Mouse (Mus musculus): ENCODE measurements around the gene Olfr742. TPM values are rescaled to one million over a fixed set of nuclear protein-coding genes. Genes with fewer than 3 reads are reported as not detected.

The Olfr742 gene
- not detected in 2 replicates for polyA plus RNA-seq (2015; fragmentation: Nextera tagmentation; extraction: Ambion mirVana)

GRCm38 (mm10) chr14:50503300-50503699 is at the start of gene Olfr742:
Gene Olfr742 (plus strand): TSS chr14:50503600.
- Histone ChIP-seq H3K9me3 (no peaks in the 10 kb centered on the region), H3K4me3 (no peak within 1 kb of the TSS), H3K36me3 (no peaks in the 10 kb centered on the region), H3K9ac (no peak within 1 kb of the TSS), H3K4me2 (no peak within 1 kb of the TSS), H3K27me3 (no peaks in the 10 kb centered on the region), H3K27ac (no peak within 1 kb of the TSS), H3K4me1 (no peaks in the 10 kb centered on the region)
- ATAC-seq (ENCODE audit: insufficient number of reproducible peaks, low FRiP score, low TSS enrichment, low read depth): no peak
- 57% methylated on average over 2 of the region's 2 CpGs for WGBS

GRCm38 (mm10) chr14:50472438-50472837 is 31.0 kb upstream of the Olfr742 start, which contains the start of gene Olfr741:
Gene Olfr741 (plus strand): TSS chr14:50472738.
- Histone ChIP-seq H3K9me3 (no peaks in the 10 kb centered on the region), H3K27me3 (no peaks in the 10 kb centered on the region), H3K4me3 (no peak within 1 kb of the TSS), H3K4me2 (no peak within 1 kb of the TSS), H3K36me3 (no peaks in the 10 kb centered on the region), H3K4me1 (no peaks in the 10 kb centered on the region), H3K9ac (no peak within 1 kb of the TSS), H3K27ac (no peak within 1 kb of the TSS)
- 72% methylated on average over 2 of the region's 2 CpGs for WGBS
- ATAC-seq (ENCODE audit: insufficient number of reproducible peaks, low FRiP score, low TSS enrichment, low read depth): no peak

- no peaks in the 10 kb centered on the region for H3K27me3 ChIP-seq
- no peak for ATAC-seq (ENCODE audit: insufficient number of reproducible peaks, low FRiP score, low TSS enrichment, low read depth)
- H3K36me3 ChIP-seq: no peaks in the 10 kb centered on the region
- no peak overlapping the region for H3K4me3 ChIP-seq
- H3K9ac ChIP-seq: no peak overlapping the region
- H3K4me1 ChIP-seq: no peaks in the 10 kb centered on the region
- H3K4me2 ChIP-seq: no peak overlapping the region
- no peaks in the 10 kb centered on the region for H3K9me3 ChIP-seq
- no peak overlapping the region for H3K27ac ChIP-seq
- 73% methylated on average over 2 of the region's 2 CpGs for WGBS
Observed at GRCm38 (mm10) chr14:50478406-50478805, 25.0 kb upstream of the Olfr742 start.

- Histone ChIP-seq H3K4me1 (no peaks in the 10 kb centered on the region), H3K27ac (no peak within 1 kb of the TSS), H3K27me3 (no peaks in the 10 kb centered on the region), H3K36me3 (no peaks in the 10 kb centered on the region), H3K4me3 (no peak within 1 kb of the TSS), H3K9ac (no peak within 1 kb of the TSS), H3K4me2 (no peak within 1 kb of the TSS), H3K9me3 (no peaks in the 10 kb centered on the region)
- no peak for ATAC-seq (ENCODE audit: insufficient number of reproducible peaks, low FRiP score, low TSS enrichment, low read depth)
Observed at GRCm38 (mm10) chr14:50521539-50521938, 18.1 kb downstream of the Olfr742 start, which contains the start of gene Olfr743. Gene Olfr743 (plus strand): TSS chr14:50521839.

- no peaks in the 10 kb centered on the region for H3K9me3 ChIP-seq
- no peak overlapping the region for H3K27ac ChIP-seq
- no peak overlapping the region for H3K9ac ChIP-seq
- H3K36me3 ChIP-seq: no peaks in the 10 kb centered on the region
- no peak for ATAC-seq (ENCODE audit: insufficient number of reproducible peaks, low FRiP score, low TSS enrichment, low read depth)
- no peak overlapping the region for H3K4me2 ChIP-seq
- no peaks in the 10 kb centered on the region for H3K27me3 ChIP-seq
- 100% methylated on average over 2 of the region's 2 CpGs for WGBS
- no peaks in the 10 kb centered on the region for H3K4me1 ChIP-seq
- no peak overlapping the region for H3K4me3 ChIP-seq
Observed at GRCm38 (mm10) chr14:50552734-50553133, 49.3 kb downstream of the Olfr742 start.

Other genes with a start within 250 kb of the Olfr742 start
- not detected in 2 replicates for gene Olfr732, start 219.4 kb upstream of the Olfr742 start, polyA plus RNA-seq (2015; fragmentation: Nextera tagmentation; extraction: Ambion mirVana)
- gene Olfr733, start 202.1 kb upstream of the Olfr742 start, polyA plus RNA-seq (2015; fragmentation: Nextera tagmentation; extraction: Ambion mirVana): not detected in 2 replicates
- not detected in 2 replicates for gene Olfr734, start 176.8 kb upstream of the Olfr742 start, polyA plus RNA-seq (2015; fragmentation: Nextera tagmentation; extraction: Ambion mirVana)
- not detected in 2 replicates for gene Olfr735, start 154.7 kb upstream of the Olfr742 start, polyA plus RNA-seq (2015; fragmentation: Nextera tagmentation; extraction: Ambion mirVana)
- not detected in 2 replicates for gene Tlr11, start 145.7 kb upstream of the Olfr742 start, polyA plus RNA-seq (2015; fragmentation: Nextera tagmentation; extraction: Ambion mirVana)
- gene Olfr736, start 122.4 kb upstream of the Olfr742 start, polyA plus RNA-seq (2015; fragmentation: Nextera tagmentation; extraction: Ambion mirVana): not detected in 2 replicates
- gene Olfr738, start 96.0 kb upstream of the Olfr742 start, polyA plus RNA-seq (2015; fragmentation: Nextera tagmentation; extraction: Ambion mirVana): not detected in 2 replicates
- gene Olfr739, start 85.0 kb upstream of the Olfr742 start, polyA plus RNA-seq (2015; fragmentation: Nextera tagmentation; extraction: Ambion mirVana): not detected in 2 replicates
- not detected in 2 replicates for gene Olfr740, start 58.1 kb upstream of the Olfr742 start, polyA plus RNA-seq (2015; fragmentation: Nextera tagmentation; extraction: Ambion mirVana)
- not detected in 2 replicates for gene Olfr741, start 30.9 kb upstream of the Olfr742 start, polyA plus RNA-seq (2015; fragmentation: Nextera tagmentation; extraction: Ambion mirVana)
- gene Olfr743, start 18.2 kb downstream of the Olfr742 start, polyA plus RNA-seq (2015; fragmentation: Nextera tagmentation; extraction: Ambion mirVana): not detected in 2 replicates
- not detected in 2 replicates for gene Olfr744, start 111.3 kb downstream of the Olfr742 start, polyA plus RNA-seq (2015; fragmentation: Nextera tagmentation; extraction: Ambion mirVana)
- not detected in 2 replicates for gene Olfr745, start 135.8 kb downstream of the Olfr742 start, polyA plus RNA-seq (2015; fragmentation: Nextera tagmentation; extraction: Ambion mirVana)
- gene Olfr746, start 143.5 kb downstream of the Olfr742 start, polyA plus RNA-seq (2015; fragmentation: Nextera tagmentation; extraction: Ambion mirVana): not detected in 2 replicates
- not detected in 2 replicates for gene Olfr747, start 189.6 kb downstream of the Olfr742 start, polyA plus RNA-seq (2015; fragmentation: Nextera tagmentation; extraction: Ambion mirVana)
- gene Olfr748, start 203.8 kb downstream of the Olfr742 start, polyA plus RNA-seq (2015; fragmentation: Nextera tagmentation; extraction: Ambion mirVana): not detected in 2 replicates
- gene Olfr749, start 241.5 kb downstream of the Olfr742 start, polyA plus RNA-seq (2015; fragmentation: Nextera tagmentation; extraction: Ambion mirVana): not detected in 2 replicates